In genomic region chr10:21744341-21744955, GRCm38 (mm10) we compare ENCODE assay signal across 23 mouse cellular contexts.
DNase-seq lines count a peak whose midpoint lies in the region; ATAC-seq and TF ChIP-seq lines count a peak whose summit lies in the region.
"Had no signal": no experiment of that assay in that cellular context is flagged by ENCODE, and none has a peak within 500 bp of the region (broad histone marks: within the 10 kb centered on the region; RNA-seq: fewer than 3 reads in every experiment).

No protein-coding gene starts in this region.

- 49% methylated on average over 6 of the region's 6 CpGs for WGBS in kidney, adult 2 months
- WGBS in stomach, embryonic 15.5 days: 59% methylated on average over 6 of the region's 6 CpGs
- 66% methylated on average over 6 of the region's 6 CpGs for WGBS in stomach, postnatal 0 days
- WGBS in forebrain, embryonic 14.5 days: 84% methylated on average over 6 of the region's 6 CpGs

- H3K36me3 ChIP-seq in kidney, adult 2 months (ENCODE audit: control insufficient read depth, insufficient read depth, low read length): no peaks in the 10 kb centered on the region
- H3K36me3 ChIP-seq in stomach, embryonic 15.5 days: no peaks in the 10 kb centered on the region
- no peaks in the 10 kb centered on the region for H3K36me3 ChIP-seq in stomach, postnatal 0 days (ENCODE audit: control insufficient read depth, insufficient read depth, low read length)
- no peaks in the 10 kb centered on the region for H3K36me3 ChIP-seq in forebrain, embryonic 14.5 days (ENCODE audit: control insufficient read depth, insufficient read depth, low read length)
- H3K36me3 ChIP-seq: embryonic facial prominence, embryonic 15.5 days; G1E; hindbrain, embryonic 12.5 days; liver, embryonic 13.5 days; midbrain, embryonic 13.5 days; neural tube, embryonic 13.5 days had no signal

- no peak for TF ChIP-seq EP300 in stomach, postnatal 0 days (optimal IDR thresholded peaks at IDR 0.05)

- no peak overlapping the region for H3K27ac ChIP-seq in kidney, adult 2 months (ENCODE audit: insufficient read depth, low read depth, low read length)
- no peak overlapping the region for H3K27ac ChIP-seq in stomach, embryonic 15.5 days
- H3K27ac ChIP-seq in stomach, postnatal 0 days (replicated peaks): no peak overlapping the region
- H3K27ac ChIP-seq in forebrain, embryonic 14.5 days (ENCODE audit: low read depth, low read length): no peak overlapping the region
- H3K27ac ChIP-seq: embryonic facial prominence, embryonic 15.5 days; hindbrain, embryonic 12.5 days; left cerebral cortex, adult 2 months; liver, embryonic 13.5 days; midbrain, embryonic 13.5 days; neural tube, embryonic 13.5 days had no signal

- no peak for TF ChIP-seq CTCF in kidney, adult 2 months (conservative IDR thresholded peaks at IDR 0.05; ENCODE audit: insufficient read depth, insufficient read length, low read depth, low read length)
- TF ChIP-seq CTCF in stomach, postnatal 0 days (IDR thresholded peaks at IDR 0.05; ENCODE audit: low read depth): no peak

- no peaks in the 10 kb centered on the region for H3K27me3 ChIP-seq in kidney, adult 2 months (replicated peaks; ENCODE audit: control insufficient read depth, insufficient read depth, low read length)
- no peaks in the 10 kb centered on the region for H3K27me3 ChIP-seq in stomach, embryonic 15.5 days (replicated peaks)
- no peaks in the 10 kb centered on the region for H3K27me3 ChIP-seq in stomach, postnatal 0 days (ENCODE audit: control insufficient read depth, insufficient read depth, low read length)
- no peaks in the 10 kb centered on the region for H3K27me3 ChIP-seq in forebrain, embryonic 14.5 days (replicated peaks; ENCODE audit: control insufficient read depth, insufficient read depth, low read length)
- H3K27me3 ChIP-seq: embryonic facial prominence, embryonic 15.5 days; hindbrain, embryonic 12.5 days; midbrain, embryonic 13.5 days; neural tube, embryonic 13.5 days; Patski had no signal

- no peak for TF ChIP-seq POLR2A in kidney, adult 2 months (IDR thresholded peaks at IDR 0.05; ENCODE audit: low read depth, low read length)

- no peak overlapping the region for H3K4me2 ChIP-seq in stomach, embryonic 15.5 days
- H3K4me2 ChIP-seq in stomach, postnatal 0 days (replicated peaks; ENCODE audit: low read depth): no peak overlapping the region
- no peak overlapping the region for H3K4me2 ChIP-seq in forebrain, embryonic 14.5 days (ENCODE audit: low read length)
- H3K4me2 ChIP-seq: embryonic facial prominence, embryonic 15.5 days; hindbrain, embryonic 12.5 days; liver, embryonic 13.5 days; midbrain, embryonic 13.5 days; neural tube, embryonic 13.5 days had no signal

- no peaks in the 10 kb centered on the region for H3K9me3 ChIP-seq in stomach, embryonic 15.5 days
- H3K9me3 ChIP-seq in stomach, postnatal 0 days (ENCODE audit: control insufficient read depth, low read length): no peaks in the 10 kb centered on the region
- H3K9me3 ChIP-seq in forebrain, embryonic 14.5 days (replicated peaks; ENCODE audit: control insufficient read depth, low read length): no peaks in the 10 kb centered on the region
- H3K9me3 ChIP-seq: embryonic facial prominence, embryonic 15.5 days; G1E; hindbrain, embryonic 12.5 days; liver, embryonic 13.5 days; midbrain, embryonic 13.5 days; neural tube, embryonic 13.5 days had no signal

- H3K9ac ChIP-seq in stomach, embryonic 15.5 days: no peak overlapping the region
- H3K9ac ChIP-seq in stomach, postnatal 0 days (ENCODE audit: low read length): no peak overlapping the region
- no peak overlapping the region for H3K9ac ChIP-seq in forebrain, embryonic 14.5 days (ENCODE audit: low read length)
- H3K9ac ChIP-seq: embryonic facial prominence, embryonic 15.5 days; hindbrain, embryonic 12.5 days; liver, embryonic 13.5 days; midbrain, embryonic 13.5 days; neural tube, embryonic 13.5 days had no signal

- no peak overlapping the region for H3K4me3 ChIP-seq in kidney, adult 2 months (ENCODE audit: insufficient read depth, low read depth, low read length)
- H3K4me3 ChIP-seq in stomach, embryonic 15.5 days (replicated peaks): no peak overlapping the region
- H3K4me3 ChIP-seq in stomach, postnatal 0 days (ENCODE audit: low read depth, low read length): no peak overlapping the region
- no peak overlapping the region for H3K4me3 ChIP-seq in forebrain, embryonic 14.5 days (ENCODE audit: low read depth, low read length)
- H3K4me3 ChIP-seq: embryonic facial prominence, embryonic 15.5 days; hindbrain, embryonic 12.5 days; left cerebral cortex, adult 2 months; liver, embryonic 13.5 days; midbrain, embryonic 13.5 days; neural tube, embryonic 13.5 days had no signal

- peak; percentile 65; the same call in 1 of the 2 replicates for ATAC-seq in stomach, embryonic 15.5 days (ENCODE audit: insufficient read depth, low FRiP score, low read depth)
- no peak for ATAC-seq in stomach, postnatal 0 days (ENCODE audit: low FRiP score, low TSS enrichment)
- ATAC-seq in forebrain, embryonic 14.5 days: no peak
- ATAC-seq: forebrain, embryonic 16.5 days; midbrain, embryonic 13.5 days; Patski had no signal

- peaks cover 3% of the 10 kb centered on the region for H3K4me1 ChIP-seq in kidney, adult 2 months (ENCODE audit: control insufficient read depth, insufficient read depth, low read length)
- H3K4me1 ChIP-seq in stomach, embryonic 15.5 days: no peaks in the 10 kb centered on the region
- H3K4me1 ChIP-seq in stomach, postnatal 0 days (replicated peaks; ENCODE audit: control insufficient read depth, insufficient read depth): no peaks in the 10 kb centered on the region
- no peaks in the 10 kb centered on the region for H3K4me1 ChIP-seq in forebrain, embryonic 14.5 days (ENCODE audit: control insufficient read depth, insufficient read depth, low read length)
- H3K4me1 ChIP-seq: liver, embryonic 13.5 days; neural tube, embryonic 13.5 days had no signal

- DNase-seq in gastrocnemius, adult 18-20 months (ENCODE audit: low spot score): peak; percentile 82
- no peak for DNase-seq in gastrocnemius, postnatal 4 days (ENCODE audit: low spot score in 2 of 2)
- peak; percentile 35 for DNase-seq in kidney, adult 2 months
- no peak for DNase-seq in kidney, adult 18-20 months
- no peak for DNase-seq in stomach, postnatal 0 days (ENCODE audit: low spot score)
- DNase-seq in skeletal muscle tissue, adult 2 months (ENCODE audit: low read depth, low spot score): peak; percentile 89
- DNase-seq in forebrain, embryonic 14.5 days (ENCODE audit: low spot score): no peak
- DNase-seq: adrenal gland, postnatal 36 days; cerebellum, adult 9-10 months; liver, embryonic 13.5 days; lung, adult 2 months; lung, postnatal 14 days; thymus, adult 2 months; thymus, postnatal 4 days had no signal

Comparison
In these comparisons a context has a peak if more than half of its experiments do, and no peak if none do; other contexts are left out.
1. DNase-seq: peak in gastrocnemius, adult 18-20 months (single experiment), kidney, adult 2 months (single experiment) and skeletal muscle tissue, adult 2 months (single experiment); none in gastrocnemius, postnatal 4 days (0 of 2), kidney, adult 18-20 months (single experiment), stomach, postnatal 0 days (single experiment) and forebrain, embryonic 14.5 days (single experiment).